Mouse (Mus musculus) heart, postnatal 25 days (tissue): ENCODE measurements around the gene Esyt2. TPM values are rescaled to one million over a fixed set of nuclear protein-coding genes. Genes with fewer than 3 reads are reported as not detected.
"Not testable (repeated sequence)": the region's sequence is repeated elsewhere in the genome, so short reads cannot be mapped to it uniquely, and the experiment has no call there.

ENCODE experiments used
- DNase-seq: peaks from one replicate; pipeline ENCODE4 v3.0.0; 2022; ENCODE audit warnings: low spot score
- intact Hi-C: fragments of 180-260 bp; cut with DNase I; formaldehyde crosslinking; loops from one replicate; pipeline ENCODE4 v1.15.1; 2025
- total RNA-seq, 2 experiments: library from RNA; stranded (reverse); gene quantifications; 2 replicates each; pipeline ENCODE4 v1.2.3; 2021

Gene Esyt2
- 10 to 100 TPM; 25.3 to 30.4 TPM for total RNA-seq

- intact Hi-C loops = loop anchor here (1.0 to 5.0 kb wide), 3 partner anchors 18 to 121 kb away; partner anchors contain the start of gene Wdr60
- peak; percentile 100 for DNase-seq
These were observed at the start of gene Esyt2 for GRCm38 (mm10) chr12:116280653-116281364. Gene Esyt2 (plus strand): TSS chr12:116281196.

- intact Hi-C loops = no loop called here
- DNase-seq = peak; percentile 70
These were observed 49.4 kb upstream of the Esyt2 start for GRCm38 (mm10) chr12:116231612-116232011.

- no peak for DNase-seq
- intact Hi-C loops = no loop called here
These were observed 48.9 kb upstream of the Esyt2 start for GRCm38 (mm10) chr12:116232061-116232460.

- intact Hi-C loops = loop anchor here (1.0 kb wide), 1 partner anchor 385 kb away; no protein-coding TSS in a partner anchor
- DNase-seq = no peak
These were observed 45.6 kb upstream of the Esyt2 start for GRCm38 (mm10) chr12:116235356-116235755.

GRCm38 (mm10) chr12:116236658-116237057 lies 44.3 kb upstream of the Esyt2 start:
- intact Hi-C loops = no loop called here
- DNase-seq = no peak

- DNase-seq = no peak
- intact Hi-C loops = no loop called here
These were observed 42.6 kb upstream of the Esyt2 start for GRCm38 (mm10) chr12:116238370-116238769.

GRCm38 (mm10) chr12:116238803-116239202 lies 42.2 kb upstream of the Esyt2 start:
- no peak for DNase-seq
- intact Hi-C loops = no loop called here

- no peak for DNase-seq
- intact Hi-C loops = no loop called here
These were observed 36.4 kb upstream of the Esyt2 start for GRCm38 (mm10) chr12:116244601-116245000.

GRCm38 (mm10) chr12:116254652-116255051 lies 26.3 kb upstream of the Esyt2 start:
- intact Hi-C loops = no loop called here

GRCm38 (mm10) chr12:116255636-116256035 lies 25.4 kb upstream of the Esyt2 start:
- no peak for DNase-seq
- intact Hi-C loops = no loop called here

More at GRCm38 (mm10) chr12:116254652-116255051, 26.3 kb upstream of the Esyt2 start:
- DNase-seq = no peak

- intact Hi-C loops = no loop called here
These were observed 22.7 kb upstream of the Esyt2 start for GRCm38 (mm10) chr12:116258321-116258720.

GRCm38 (mm10) chr12:116262555-116263341 lies 18.2 kb upstream of the Esyt2 start, which contains the start of gene Wdr60:
Gene Wdr60 (minus strand): TSS chr12:116263022.
- intact Hi-C loops = loop anchor here (1.0 to 10.0 kb wide), 3 partner anchors 18 to 218 kb away; partner anchors contain the start of genes Ncapg2 and Zfp386
- peak; percentile 77 for DNase-seq

More at GRCm38 (mm10) chr12:116258321-116258720, 22.7 kb upstream of the Esyt2 start:
- DNase-seq = no peak

GRCm38 (mm10) chr12:116264756-116265155 lies 16.2 kb upstream of the Esyt2 start:
- no peak for DNase-seq
- intact Hi-C loops = loop anchor here (5.0 to 10.0 kb wide), 2 partner anchors 143 to 220 kb away; partner anchors contain the start of genes Ncapg2 and Zfp386

GRCm38 (mm10) chr12:116265275-116265674 lies 15.7 kb upstream of the Esyt2 start:
- no peak for DNase-seq
- intact Hi-C loops = loop anchor here (10.0 kb wide), 1 partner anchor 220 kb away; the partner anchor contains the start of gene Zfp386

- intact Hi-C loops = loop anchor here (10.0 kb wide), 1 partner anchor 225 kb away; the partner anchor contains the start of gene Zfp386
- DNase-seq = no peak
These were observed 11.5 kb upstream of the Esyt2 start for GRCm38 (mm10) chr12:116269450-116269849.

- intact Hi-C loops = no loop called here
- no peak for DNase-seq
These were observed 10.5 kb upstream of the Esyt2 start for GRCm38 (mm10) chr12:116270538-116270937.

GRCm38 (mm10) chr12:116271071-116271470 lies 9.9 kb upstream of the Esyt2 start:
- DNase-seq = no peak
- intact Hi-C loops = no loop called here

GRCm38 (mm10) chr12:116273733-116274132 lies 7.3 kb upstream of the Esyt2 start:
- intact Hi-C loops = no loop called here
- no peak for DNase-seq

- intact Hi-C loops, DNase-seq: not testable (repeated sequence)
These were observed 5.9 kb upstream of the Esyt2 start, which contains the start of gene Gm11027 for GRCm38 (mm10) chr12:116275086-116275485. Gene Gm11027 (plus strand): TSS chr12:116275386.

GRCm38 (mm10) chr12:116275631-116276030 lies 5.4 kb upstream of the Esyt2 start:
- intact Hi-C loops = no loop called here
- DNase-seq = no peak
